Mouse (Mus musculus) ES-E14 (cell line): ENCODE data around the gene Rapgef3.

Source experiments
- CHD2 ChIP-seq: IDR thresholded peaks from 2 replicates; pipeline ENCODE4 v1.6.1; 2014; ENCODE audit warnings: mild to moderate bottlenecking, low read depth, low read length, inconsistent platforms
- MAFK ChIP-seq: IDR thresholded peaks from 2 replicates; pipeline ENCODE4 v1.6.1; 2014; ENCODE audit warnings: mild to moderate bottlenecking, low read depth, low read length, inconsistent platforms; ENCODE audit not compliant: insufficient read depth
- ZC3H11A ChIP-seq: IDR thresholded peaks from 2 replicates; pipeline ENCODE4 v1.6.1; 2012; ENCODE audit warnings: low read depth, mild to moderate bottlenecking, inconsistent platforms, low read length, borderline replicate concordance

DNA sequence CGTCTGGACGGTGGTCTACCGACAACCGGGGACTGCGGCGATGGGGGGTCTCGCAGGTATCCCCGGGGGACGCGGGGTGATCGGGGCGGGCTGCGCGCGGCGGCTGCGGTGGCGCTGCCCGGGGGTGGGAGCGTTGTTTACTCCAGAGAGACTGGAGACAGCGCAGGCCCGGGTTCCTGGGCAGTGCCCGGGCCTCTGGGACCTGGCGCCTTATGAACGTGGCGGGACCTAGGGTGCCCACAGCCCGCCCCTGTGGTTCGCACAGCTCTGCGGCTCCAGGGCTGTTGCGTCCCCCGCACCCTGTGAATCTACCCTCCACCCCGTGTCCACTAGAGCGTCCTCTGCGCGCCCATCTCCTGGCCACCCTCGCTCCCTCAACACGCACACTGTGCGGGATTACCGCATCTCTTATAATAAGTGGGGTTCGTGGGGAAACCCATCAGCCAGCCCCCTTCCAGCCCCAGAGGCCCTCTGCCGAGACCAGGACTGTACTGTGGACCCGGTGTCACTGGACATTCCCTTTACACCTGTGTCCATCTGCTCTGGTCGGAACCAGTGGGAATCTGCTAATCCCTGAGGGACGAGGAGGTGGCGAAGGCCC lies 16.9 kb upstream of the Rapgef3 start:
- TF ChIP-seq MAFK (no peak), CHD2 (no peak), ZC3H11A (no peak)
